Mouse (Mus musculus) urinary bladder, postnatal 10 days (tissue): ENCODE results near the gene Tuba3b.

Experiments used
- DNase-seq: peaks from one replicate; pipeline ENCODE4 v3.0.0; 2022; ENCODE audit warnings: low spot score

Gene Tuba3b

GRCm38 (mm10) chr6:145607746-145608145, 7.8 kb upstream of the Tuba3b start:
- DNase-seq = no peak

DNA sequence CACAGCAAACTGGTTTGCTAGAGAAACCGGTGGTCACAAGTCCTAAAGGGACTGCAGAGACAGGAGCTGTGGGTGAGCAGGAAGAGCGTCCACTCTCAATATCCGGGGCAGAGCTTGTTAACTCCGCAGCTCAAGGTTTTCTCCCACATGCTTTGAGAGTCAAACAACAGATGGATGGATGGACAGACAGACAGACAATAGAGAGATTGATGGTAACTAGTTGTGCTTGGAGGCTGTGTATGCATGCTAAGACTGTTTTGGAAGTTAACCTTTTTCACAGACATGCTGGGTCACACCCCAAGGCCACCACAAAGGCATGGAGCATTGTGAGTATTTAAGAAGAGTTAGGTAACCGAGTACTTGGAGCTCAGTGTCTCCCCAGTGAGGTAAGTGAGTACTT, 6.9 kb upstream of the Tuba3b start:
- no peak for DNase-seq

- DNase-seq = no peak
Observed at GRCm38 (mm10) chr6:145610901-145611300, 4.7 kb upstream of the Tuba3b start.

DNA sequence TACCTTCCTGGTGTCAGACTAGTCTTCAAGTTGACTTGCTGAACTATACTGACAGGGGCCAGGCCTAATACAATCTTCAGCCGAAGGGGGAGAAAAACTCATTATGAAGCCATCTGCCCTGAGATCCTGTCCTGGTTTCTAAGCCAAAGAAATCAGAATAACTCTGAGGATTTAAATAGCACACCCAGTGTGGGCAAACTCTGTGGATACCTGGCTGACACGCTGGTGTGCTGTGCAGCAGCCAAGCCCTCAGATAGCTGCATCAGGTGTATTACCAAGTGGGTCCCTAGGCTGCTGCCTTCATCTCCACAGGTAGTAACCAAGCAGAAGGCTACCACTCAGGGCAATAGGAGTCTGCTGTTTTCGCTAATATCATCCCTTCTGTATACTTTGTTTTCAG, 2.9 kb upstream of the Tuba3b start:
- DNase-seq = no peak

- no peak for DNase-seq
Observed at GRCm38 (mm10) chr6:145614219-145614618, 1.3 kb upstream of the Tuba3b start, which contains the start of gene Lmntd1. TSS of gene Lmntd1 (minus strand) at chr6:145614319.

GRCm38 (mm10) chr6:145616402-145617229, 1.1 kb downstream of the Tuba3b start:
- DNase-seq = no peak

DNA sequence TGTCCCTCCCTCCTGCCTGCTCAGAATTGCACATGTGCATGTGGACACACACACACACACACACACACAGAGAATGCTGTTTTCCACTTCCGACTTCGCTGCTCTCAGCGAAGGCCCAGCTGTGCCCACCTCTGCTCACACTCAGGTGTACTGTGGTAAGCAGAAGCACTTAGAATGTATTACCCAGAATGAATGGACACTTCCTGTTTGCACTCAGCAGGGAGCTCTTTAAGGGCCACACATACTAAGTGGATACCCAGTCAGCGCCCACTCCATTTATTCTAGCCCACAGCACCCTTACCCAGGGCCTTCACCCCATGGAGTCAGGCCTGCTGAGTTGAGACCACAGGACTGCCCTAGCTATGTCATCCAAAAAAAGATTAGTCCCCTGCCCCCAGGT, 7.6 kb downstream of the Tuba3b start:
- no peak for DNase-seq

GRCm38 (mm10) chr6:145630269-145630668, 14.7 kb downstream of the Tuba3b start:
- DNase-seq = no peak

GRCm38 (mm10) chr6:145634454-145634853, 18.9 kb downstream of the Tuba3b start:
- no peak for DNase-seq

GRCm38 (mm10) chr6:145636682-145637081, 21.1 kb downstream of the Tuba3b start:
- DNase-seq = no peak

DNA sequence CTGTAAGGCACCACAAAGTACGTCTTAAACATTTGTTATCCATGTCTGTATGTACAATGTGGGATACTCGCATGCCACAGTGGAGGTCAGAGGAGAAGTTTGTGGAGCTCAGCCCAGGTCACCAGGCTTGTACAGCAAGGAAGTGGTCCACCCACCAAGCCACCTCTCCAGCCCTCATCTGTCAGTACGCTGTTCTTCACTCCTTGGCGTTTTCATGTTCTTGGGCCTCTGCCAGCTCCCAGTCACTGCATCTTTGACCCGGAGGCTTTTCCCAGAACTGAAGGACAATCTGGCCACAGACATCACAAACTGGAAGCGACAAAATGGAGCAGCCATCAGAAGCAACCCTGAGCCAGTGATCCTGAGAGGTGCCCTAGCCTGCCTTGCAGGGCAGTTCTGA, 22.7 kb downstream of the Tuba3b start:
- DNase-seq = no peak

GRCm38 (mm10) chr6:145640971-145641506, 25.5 kb downstream of the Tuba3b start:
- DNase-seq = no peak

- DNase-seq = no peak
Observed at GRCm38 (mm10) chr6:145651976-145652375, 36.4 kb downstream of the Tuba3b start.

GRCm38 (mm10) chr6:145652986-145653385, 37.4 kb downstream of the Tuba3b start:
- DNase-seq = no peak

GRCm38 (mm10) chr6:145653626-145654025, 38.1 kb downstream of the Tuba3b start:
- DNase-seq = no peak

GRCm38 (mm10) chr6:145654062-145654836, 38.7 kb downstream of the Tuba3b start:
- no peak for DNase-seq

GRCm38 (mm10) chr6:145655678-145656077, 40.1 kb downstream of the Tuba3b start:
- no peak for DNase-seq

DNA sequence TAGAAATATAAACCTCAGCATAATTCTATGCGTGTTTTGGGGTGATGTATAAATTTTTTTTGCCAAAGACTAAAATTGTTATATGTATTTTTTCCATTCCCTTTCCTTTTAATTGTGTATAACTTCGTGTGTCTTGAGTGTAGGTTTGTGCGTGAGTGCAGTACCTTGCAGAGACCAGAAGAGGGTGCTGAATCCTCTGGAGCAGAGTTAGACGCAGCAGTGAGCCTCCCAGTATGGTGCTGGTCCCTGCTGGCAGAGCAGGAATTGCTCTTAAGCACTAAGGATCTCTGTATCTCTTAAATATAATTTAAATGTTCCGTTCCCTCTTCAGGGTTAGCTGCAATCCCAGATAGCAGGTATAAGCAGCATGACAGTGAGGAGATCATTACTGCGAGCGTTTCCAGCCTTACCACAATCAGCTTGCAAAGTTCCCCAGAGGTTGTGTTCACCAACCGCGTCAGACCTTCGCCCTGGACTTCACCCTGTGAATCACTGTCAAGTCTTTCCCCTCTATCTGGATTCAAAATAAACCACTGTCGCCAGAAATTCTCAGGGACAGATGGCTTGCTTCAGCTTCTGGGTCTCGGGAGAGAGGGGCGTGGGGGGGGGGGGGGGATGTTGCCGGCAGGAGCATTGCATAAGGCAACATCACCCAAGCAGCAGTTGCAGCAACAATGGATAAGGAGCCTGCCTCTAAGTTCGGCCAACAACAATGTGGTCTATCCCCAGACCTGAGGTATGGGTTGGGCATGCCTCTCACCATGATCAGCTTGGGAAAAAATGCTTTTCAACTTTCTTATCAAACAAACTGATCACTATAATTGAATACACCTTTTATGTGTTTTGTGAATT, 41.4 kb downstream of the Tuba3b start:
- DNase-seq = no peak

GRCm38 (mm10) chr6:145659116-145659515, 43.6 kb downstream of the Tuba3b start:
- no peak for DNase-seq

DNA sequence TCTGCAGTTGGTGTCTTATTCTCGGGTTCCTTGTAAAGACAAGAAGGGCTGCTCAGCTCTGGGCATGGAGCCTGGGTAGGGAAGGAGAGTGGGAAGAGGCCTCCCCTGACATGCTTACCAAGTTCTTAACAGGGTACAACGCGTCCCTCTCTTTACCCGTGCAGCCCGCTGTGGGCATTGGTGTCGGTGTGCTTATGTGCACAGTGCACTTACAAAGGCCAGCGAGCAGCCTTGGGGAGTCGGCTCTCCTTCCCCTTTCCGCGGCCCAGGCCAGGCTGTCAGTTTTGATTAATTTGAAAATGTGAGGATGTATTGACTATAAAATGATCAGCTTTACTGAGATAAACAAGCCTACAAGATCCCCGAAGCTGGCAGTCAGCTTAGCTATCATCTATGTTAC, 45.4 kb downstream of the Tuba3b start:
- no peak for DNase-seq

DNA sequence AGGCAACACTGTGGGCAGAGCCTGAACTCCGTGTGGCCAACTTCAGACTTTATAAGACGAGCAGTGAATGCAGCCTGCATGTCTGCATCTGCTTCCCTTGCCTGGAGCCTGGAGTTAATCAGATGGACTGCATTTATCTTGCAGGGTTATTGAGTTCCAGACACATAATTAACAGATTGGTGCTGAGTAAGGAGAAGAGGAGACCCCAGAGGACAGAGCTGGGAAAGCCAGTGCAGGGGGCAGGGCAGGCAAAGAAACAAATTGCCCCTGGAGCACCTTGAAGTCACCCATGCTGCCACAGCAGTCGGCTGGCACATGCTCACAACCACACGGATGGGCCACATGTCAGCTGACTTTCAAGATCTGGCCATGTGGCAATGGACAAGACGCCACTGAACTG, 48.7 kb downstream of the Tuba3b start:
- no peak for DNase-seq

DNA sequence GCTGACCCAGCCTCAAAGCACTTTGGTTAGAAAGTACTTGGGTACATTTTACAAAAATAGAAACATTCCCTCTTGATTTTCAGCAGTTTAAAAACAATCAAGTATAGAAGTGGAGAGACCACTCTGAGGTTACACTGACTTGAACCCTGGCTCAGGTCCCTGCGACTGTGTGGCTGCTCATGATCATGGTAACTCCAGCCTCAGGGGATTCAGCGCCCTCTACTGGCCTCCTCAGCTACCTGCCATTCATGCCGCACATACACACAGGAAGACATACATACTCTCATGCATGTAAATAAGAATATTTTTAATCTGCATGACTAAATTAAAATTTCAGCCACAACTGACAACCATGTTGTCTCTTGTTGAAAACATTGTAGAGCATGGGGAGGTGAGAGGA, 50.2 kb downstream of the Tuba3b start:
- no peak for DNase-seq
